Mouse (Mus musculus) G1E (cell line): ENCODE results near the gene Ankrd54. TPM values are rescaled to one million over a fixed set of nuclear protein-coding genes. Genes with fewer than 3 reads are reported as not detected.

Source experiments
- ATAC-seq: 2 replicates; pipeline ENCODE4 v1.8.0; 2016; ENCODE audit warnings: mild to moderate bottlenecking; ENCODE audit not compliant: insufficient number of reproducible peaks, poor library complexity, low FRiP score, severe bottlenecking; ENCODE audit errors: extremely low read depth
- DNase-seq: peaks from one replicate; pipeline ENCODE4 v3.0.0; 2012; ENCODE audit warnings: low spot score
- H3K27me3 ChIP-seq: 2 replicates; pipeline ENCODE4 v1.6.1; 2012; ENCODE audit warnings: mild to moderate bottlenecking, low read length, inconsistent platforms; ENCODE audit not compliant: insufficient read depth
- H3K36me3 ChIP-seq: replicated peaks from 2 replicates; pipeline ENCODE3; 2012; ENCODE audit warnings: mild to moderate bottlenecking, inconsistent platforms
- H3K4me1 ChIP-seq: 2 replicates; pipeline ENCODE4 v1.6.1; 2012; ENCODE audit warnings: low read depth, low read length, inconsistent platforms, mixed read lengths; ENCODE audit not compliant: insufficient read depth
- H3K4me3 ChIP-seq: 2 replicates; pipeline ENCODE4 v1.5.1; 2012; ENCODE audit warnings: low read depth, mild to moderate bottlenecking, inconsistent platforms, low read length, moderate library complexity, mixed read lengths
- H3K9me3 ChIP-seq: replicated peaks from 2 replicates; pipeline ENCODE4 v1.6.1; 2012; ENCODE audit warnings: inconsistent platforms
- CTCF ChIP-seq: IDR thresholded peaks from 2 replicates; pipeline ENCODE4 v1.5.1; 2012; ENCODE audit warnings: low read depth, low read length, inconsistent platforms, mixed read lengths
- GATA1 ChIP-seq: IDR thresholded peaks from 2 replicates; pipeline ENCODE4 v1.6.1; 2012; ENCODE audit warnings: borderline replicate concordance, low read length, inconsistent platforms, mixed read lengths
- GATA2 ChIP-seq: IDR thresholded peaks from 2 replicates; pipeline ENCODE4 v1.6.1; 2012; ENCODE audit warnings: low read depth, low read length, inconsistent platforms, borderline replicate concordance
- POLR2AphosphoS5 ChIP-seq: IDR thresholded peaks from 2 replicates; pipeline ENCODE4 v1.6.1; 2012; ENCODE audit warnings: low read depth, low read length, inconsistent platforms; ENCODE audit not compliant: insufficient replicate concordance
- TAL1 ChIP-seq: conservative IDR thresholded peaks from 2 replicates; pipeline ENCODE4 v1.6.1; 2012; ENCODE audit warnings: low read depth, low read length, inconsistent platforms, mixed read lengths
- polyA plus RNA-seq: library from polyadenylated mRNA; stranded (reverse); fragments of >175 nt; gene quantifications from 2 replicates; pipeline ENCODE4 v1.2.3, GENCODE M21; 2012
- total RNA-seq, 2 experiments: library from RNA; stranded (forward) in 1 of 2; stranded (reverse) in 1 of 2; fragments of 200-1000 nt in 1 of 2; fragments of >200 nt in 1 of 2; fragmentation: Nextera tagmentation in 1 of 2; gene quantifications; 2 replicates each; pipeline ENCODE4 v1.2.3; 2014 to 2017

Ankrd54 gene
- total and polyA plus RNA-seq, 3 experiments: 15.7 to 51.9 (median 15.8) TPM

- H3K4me3 ChIP-seq: no peak overlapping the region
- peaks cover 2% of the 10 kb centered on the region; the same call in 1 of the 2 replicates for H3K27me3 ChIP-seq
- peaks cover 16% of the 10 kb centered on the region for H3K4me1 ChIP-seq
- H3K9me3 ChIP-seq: no peaks in the 10 kb centered on the region
- no peak for TF ChIP-seq GATA2
- TF ChIP-seq TAL1: no peak
- TF ChIP-seq CTCF: no peak
- TF ChIP-seq GATA1: no peak
- TF ChIP-seq POLR2AphosphoS5: no peak
- ATAC-seq: no peak
- H3K36me3 ChIP-seq: peaks cover 91% of the 10 kb centered on the region
- no peak for DNase-seq
Measured at GRCm38 (mm10) chr15:79093083-79093839, 30.6 kb upstream of the Ankrd54 start.

- H3K36me3 ChIP-seq: peaks cover 94% of the 10 kb centered on the region
- no peak for DNase-seq
- ATAC-seq: no peak
Measured at GRCm38 (mm10) chr15:79092284-79092683, 29.6 kb upstream of the Ankrd54 start.

GRCm38 (mm10) chr15:79079567-79079966 is 16.9 kb upstream of the Ankrd54 start:
- no peak overlapping the region for H3K4me3 ChIP-seq
- DNase-seq (no peak), ATAC-seq (no peak)
- no peaks in the 10 kb centered on the region for H3K27me3 ChIP-seq
- no peaks in the 10 kb centered on the region for H3K9me3 ChIP-seq
- TF ChIP-seq CTCF (no peak), GATA1 (no peak), GATA2 (no peak), POLR2AphosphoS5 (no peak), TAL1 (no peak)
- H3K4me1 ChIP-seq: peaks cover 36% of the 10 kb centered on the region
- H3K36me3 ChIP-seq: peaks cover 85% of the 10 kb centered on the region

More at GRCm38 (mm10) chr15:79092284-79092683, 29.6 kb upstream of the Ankrd54 start:
- H3K4me3 ChIP-seq: no peak overlapping the region
- no peaks in the 10 kb centered on the region for H3K9me3 ChIP-seq
- no peak for TF ChIP-seq GATA2
- no peak for TF ChIP-seq GATA1
- no peak for TF ChIP-seq POLR2AphosphoS5
- TF ChIP-seq TAL1: no peak
- TF ChIP-seq CTCF: no peak
- no peaks in the 10 kb centered on the region for H3K27me3 ChIP-seq
- H3K4me1 ChIP-seq: peaks cover 16% of the 10 kb centered on the region

GRCm38 (mm10) chr15:79075658-79076365 is 13.1 kb upstream of the Ankrd54 start:
- H3K36me3 ChIP-seq: peaks cover 48% of the 10 kb centered on the region
- DNase-seq: peak; percentile 23
- H3K9me3 ChIP-seq: no peaks in the 10 kb centered on the region
- H3K27me3 ChIP-seq: no peaks in the 10 kb centered on the region
- peak overlapping the region; percentile 93 for H3K4me3 ChIP-seq
- TF ChIP-seq POLR2AphosphoS5 (no peak), TAL1 (no peak), GATA2 (no peak), CTCF (no peak), GATA1 (no peak)
- ATAC-seq: no peak
- peaks cover 39% of the 10 kb centered on the region for H3K4me1 ChIP-seq

GRCm38 (mm10) chr15:79074913-79075532 is 12.3 kb upstream of the Ankrd54 start, which contains the start of gene Eif3l:
Eif3l (plus strand) TSS chr15:79075179.
- H3K27me3 ChIP-seq: no peaks in the 10 kb centered on the region
- H3K4me3 ChIP-seq: peak within 1 kb of the TSS; percentile 93
- TF ChIP-seq GATA2 (no peak), CTCF (no peak), GATA1 (no peak), POLR2AphosphoS5 (no peak), TAL1 (no peak)
- ATAC-seq (peak; percentile 84), DNase-seq (peak; percentile 83)
- H3K4me1 ChIP-seq: peaks cover 39% of the 10 kb centered on the region
- no peaks in the 10 kb centered on the region for H3K9me3 ChIP-seq
- peaks cover 41% of the 10 kb centered on the region for H3K36me3 ChIP-seq

- ATAC-seq (no peak), DNase-seq (no peak)
- H3K9me3 ChIP-seq: no peaks in the 10 kb centered on the region
- no peak for TF ChIP-seq POLR2AphosphoS5
- peak overlapping the region; percentile 93 for H3K4me3 ChIP-seq
- no peaks in the 10 kb centered on the region for H3K27me3 ChIP-seq
- peaks cover 38% of the 10 kb centered on the region for H3K4me1 ChIP-seq
- peaks cover 36% of the 10 kb centered on the region for H3K36me3 ChIP-seq
Measured at GRCm38 (mm10) chr15:79074446-79074845, 11.8 kb upstream of the Ankrd54 start.
